Mouse (Mus musculus) hindbrain, embryonic 16.5 days (tissue): ENCODE data around the gene Gtf2h2. TPM values are rescaled to one million over a fixed set of nuclear protein-coding genes. Genes with fewer than 3 reads are reported as not detected.
"Not testable (repeated sequence)": the region's sequence is repeated elsewhere in the genome, so short reads cannot be mapped to it uniquely, and the experiment has no call there.

Experiments used
- ATAC-seq: fragments of 200-750 bp; cut with Nextera tagmentation; 2 replicates; pipeline ENCODE4 v1.8.0; 2017; ENCODE audit warnings: moderate TSS enrichment, moderate library complexity
- H3K27ac ChIP-seq: fragments of 300-500 bp; sonication (generic); 2 replicates; pipeline ENCODE4 v1.5.1; 2014; ENCODE audit warnings: low read depth, mild to moderate bottlenecking, control low read depth, low read length, moderate library complexity
- H3K27me3 ChIP-seq: fragments of 300-500 bp; sonication (generic); replicated peaks from 2 replicates; pipeline ENCODE4 v1.6.1; 2014; ENCODE audit warnings: low read length; ENCODE audit not compliant: control insufficient read depth, insufficient read depth
- H3K36me3 ChIP-seq: fragments of 300-500 bp; sonication (generic); 2 replicates; pipeline ENCODE4 v1.6.1; 2014; ENCODE audit warnings: mild to moderate bottlenecking, low read length, moderate library complexity, mixed read lengths; ENCODE audit not compliant: control insufficient read depth, insufficient read depth
- H3K4me1 ChIP-seq: fragments of 300-500 bp; sonication (generic); 2 replicates; pipeline ENCODE4 v1.6.1; 2014; ENCODE audit warnings: low read depth, low read length; ENCODE audit not compliant: control insufficient read depth, insufficient read depth
- H3K4me2 ChIP-seq: fragments of 300-500 bp; sonication (generic); 2 replicates; pipeline ENCODE4 v1.6.1; 2014; ENCODE audit warnings: mild to moderate bottlenecking, low read length, control low read depth, moderate library complexity
- H3K4me3 ChIP-seq: fragments of 300-500 bp; sonication (generic); 2 replicates; pipeline ENCODE4 v1.5.1; 2014; ENCODE audit warnings: mild to moderate bottlenecking, low read length, control low read depth, moderate library complexity
- H3K9ac ChIP-seq: fragments of 300-500 bp; sonication (generic); 2 replicates; pipeline ENCODE4 v1.6.1; 2014; ENCODE audit warnings: low read depth, mild to moderate bottlenecking, control low read depth, low read length, moderate library complexity
- H3K9me3 ChIP-seq: fragments of 300-500 bp; sonication (generic); 2 replicates; pipeline ENCODE4 v1.6.1; 2014; ENCODE audit warnings: mild to moderate bottlenecking, low read length, moderate library complexity; ENCODE audit not compliant: control insufficient read depth
- WGBS: fragments of 180-500 bp; shearing (Covaris S2); extraction: QIAGEN DNeasy Blood & Tissue Kit; methylation state at CpG from one replicate; pipeline ENCODE4 v1.1.7; 2014; 5-methylcytosine and 5-hydroxymethylcytosine counted together
- polyA plus RNA-seq: library from polyadenylated mRNA; unstranded; fragments of >200 nt; fragmentation: Nextera tagmentation; extraction: Ambion mirVana; gene quantifications from 2 replicates; pipeline ENCODE4 v1.2.1, GENCODE M21; 2015

Gene Gtf2h2
- polyA plus RNA-seq, 1 experiment from 2014 or later: 69.2 TPM

- H3K4me2 ChIP-seq, H3K4me3 ChIP-seq, H3K4me1 ChIP-seq, H3K27ac ChIP-seq, H3K36me3 ChIP-seq, H3K9ac ChIP-seq, H3K9me3 ChIP-seq, ATAC-seq, H3K27me3 ChIP-seq: not testable (repeated sequence)
- WGBS: 68% methylated on average over 8 of the region's 8 CpGs
These were observed 2.0 kb upstream of the Gtf2h2 start for GRCm38 (mm10) chr13:100494370-100494769.

DNA sequence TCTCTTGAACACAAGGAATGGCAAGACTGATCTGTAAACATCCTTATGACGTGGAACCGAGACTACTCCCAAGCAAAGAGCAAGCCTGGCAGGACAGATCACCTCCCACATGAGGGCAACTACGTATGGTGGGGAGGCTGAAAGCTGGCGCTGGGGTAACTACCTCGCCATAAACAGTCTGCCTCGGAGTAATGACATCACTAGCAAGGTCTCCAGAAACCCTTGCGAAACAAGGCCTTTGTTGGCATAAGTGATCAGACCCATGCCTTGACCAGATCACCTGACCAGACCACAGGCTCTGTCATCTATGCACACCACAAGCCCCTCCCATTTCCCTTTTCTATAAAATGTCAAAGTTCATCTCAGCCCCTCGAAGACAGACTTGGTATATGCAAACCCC lies 934 bp upstream of the Gtf2h2 start:
- Histone ChIP-seq H3K9me3 (no peaks in the 10 kb centered on the region), H3K4me2 (no peak overlapping the region), H3K27ac (no peak overlapping the region), H3K4me1 (peaks cover 6% of the 10 kb centered on the region), H3K36me3 (peaks cover 2% of the 10 kb centered on the region; the same call in 1 of the 2 replicates), H3K4me3 (no peak overlapping the region), H3K9ac (no peak overlapping the region), H3K27me3 (no peaks in the 10 kb centered on the region)
- ATAC-seq: no peak
- 77% methylated on average over 8 of the region's 8 CpGs for WGBS

DNA sequence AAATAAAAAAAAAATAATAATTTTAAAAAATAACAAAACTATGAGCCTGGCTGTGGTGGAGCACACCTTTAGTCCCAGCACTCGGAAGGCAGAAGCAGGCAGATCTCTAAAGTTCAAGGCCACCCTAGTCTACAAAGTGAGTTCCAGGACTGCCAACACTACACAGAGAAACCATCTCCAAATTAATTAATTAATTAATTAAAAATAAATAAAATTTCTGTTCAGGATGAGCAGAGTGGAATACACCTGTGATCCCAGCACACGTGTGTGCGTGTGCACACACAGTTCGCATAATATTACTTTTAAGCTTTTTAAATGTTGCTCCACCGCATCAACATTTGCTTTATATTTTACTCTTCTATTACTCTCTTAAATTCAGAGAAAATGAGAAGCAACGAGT lies 756 bp downstream of the Gtf2h2 start:
- no peak for ATAC-seq
- Histone ChIP-seq H3K9ac (peak overlapping the region; percentile 84), H3K27me3 (no peaks in the 10 kb centered on the region), H3K4me2 (peak overlapping the region; percentile 76), H3K4me1 (peaks cover 6% of the 10 kb centered on the region), H3K27ac (peak overlapping the region; percentile 87; the same call in 1 of the 2 replicates), H3K36me3 (peaks cover 12% of the 10 kb centered on the region), H3K4me3 (peak overlapping the region; percentile 88), H3K9me3 (no peaks in the 10 kb centered on the region)
- 18% methylated on average over 6 of the region's 6 CpGs for WGBS

DNA sequence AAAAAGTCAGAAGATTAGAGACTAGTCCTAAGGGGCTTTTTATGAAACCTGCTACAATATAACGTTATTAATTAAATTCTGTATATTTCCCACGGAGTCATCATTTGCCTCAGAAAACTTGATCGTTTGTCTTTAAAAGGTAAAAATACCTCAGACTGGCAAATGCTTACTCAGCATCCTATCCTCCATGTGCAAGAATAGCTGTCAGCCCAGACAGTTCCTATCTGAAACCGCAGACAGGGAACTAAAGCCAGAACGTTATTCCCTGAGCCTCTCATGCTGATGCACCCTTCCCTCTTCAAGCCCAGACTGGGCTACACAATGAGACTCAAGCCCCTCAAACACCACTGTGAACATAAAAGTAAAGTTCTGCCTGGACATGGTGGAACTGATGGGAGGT lies 2.0 kb downstream of the Gtf2h2 start:
- H3K36me3 ChIP-seq: peaks cover 14% of the 10 kb centered on the region
- H3K4me2 ChIP-seq: no peak overlapping the region
- no peak overlapping the region for H3K27ac ChIP-seq
- WGBS: 89% methylated on average over 5 of the region's 5 CpGs
- ATAC-seq: no peak
- peaks cover 6% of the 10 kb centered on the region for H3K4me1 ChIP-seq
- H3K4me3 ChIP-seq: no peak overlapping the region
- H3K9ac ChIP-seq: no peak overlapping the region
- no peaks in the 10 kb centered on the region for H3K9me3 ChIP-seq
- no peaks in the 10 kb centered on the region for H3K27me3 ChIP-seq

DNA sequence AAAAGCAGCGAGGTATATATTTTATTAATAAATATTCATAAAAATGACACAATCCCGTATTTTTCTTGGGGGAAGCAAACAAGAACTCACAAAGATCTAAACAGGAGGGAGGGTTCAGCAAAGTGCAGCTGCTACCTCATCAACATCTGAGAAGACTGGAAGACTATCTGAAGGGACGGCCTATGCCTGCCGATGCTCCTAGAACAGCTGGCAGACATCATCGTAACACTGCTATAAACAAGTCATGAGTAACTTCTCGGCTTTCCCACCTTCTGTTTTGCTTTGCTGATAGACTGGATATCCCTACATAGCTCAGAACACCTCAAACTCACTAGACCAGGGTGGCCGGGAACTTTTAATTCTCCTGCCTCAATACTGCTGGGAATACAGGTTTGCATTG lies 8.8 kb downstream of the Gtf2h2 start:
- H3K4me3 ChIP-seq: no peak overlapping the region
- ATAC-seq: no peak
- H3K4me1 ChIP-seq: no peaks in the 10 kb centered on the region
- H3K9ac ChIP-seq: no peak overlapping the region
- 97% methylated on average over 7 of the region's 7 CpGs for WGBS
- peaks cover 31% of the 10 kb centered on the region for H3K36me3 ChIP-seq
- H3K27ac ChIP-seq: no peak overlapping the region
- H3K27me3 ChIP-seq: no peaks in the 10 kb centered on the region
- no peaks in the 10 kb centered on the region for H3K9me3 ChIP-seq
- H3K4me2 ChIP-seq: no peak overlapping the region

GRCm38 (mm10) chr13:100463527-100464222 lies 28.7 kb downstream of the Gtf2h2 start:
- Histone ChIP-seq H3K27ac (no peak overlapping the region), H3K4me3 (no peak overlapping the region), H3K4me2 (no peak overlapping the region), H3K27me3 (no peaks in the 10 kb centered on the region), H3K4me1 (no peaks in the 10 kb centered on the region), H3K36me3 (peaks cover 30% of the 10 kb centered on the region), H3K9me3 (0 out of 2 replicates have a peak, but pooled peaks cover 2% of the 10 kb centered on the region), H3K9ac (no peak overlapping the region)
- WGBS: 89% methylated on average over 2 of the region's 2 CpGs
- ATAC-seq: no peak

- Histone ChIP-seq H3K36me3 (peaks cover 10% of the 10 kb centered on the region), H3K4me2 (no peak overlapping the region), H3K27ac (no peak overlapping the region), H3K4me3 (no peak overlapping the region), H3K4me1 (no peaks in the 10 kb centered on the region), H3K9ac (no peak overlapping the region), H3K27me3 (no peaks in the 10 kb centered on the region), H3K9me3 (no peaks in the 10 kb centered on the region)
- WGBS: 64% methylated on average over 3 of the region's 3 CpGs
- ATAC-seq: no peak
These were observed 31.0 kb downstream of the Gtf2h2 start for GRCm38 (mm10) chr13:100461336-100461735.

- H3K4me3 ChIP-seq, H3K4me2 ChIP-seq, ATAC-seq, H3K4me1 ChIP-seq, H3K9ac ChIP-seq, H3K36me3 ChIP-seq, H3K27me3 ChIP-seq, H3K9me3 ChIP-seq, H3K27ac ChIP-seq: not testable (repeated sequence)
- 83% methylated on average over 8 of the region's 8 CpGs for WGBS
These were observed 39.8 kb downstream of the Gtf2h2 start, which contains the start of gene Naip1 for GRCm38 (mm10) chr13:100452415-100453127. Gene Naip1, minus strand, starts transcription at chr13:100452869.

- Histone ChIP-seq H3K27me3 (no peaks in the 10 kb centered on the region), H3K4me1 (no peaks in the 10 kb centered on the region), H3K9ac (no peak overlapping the region), H3K27ac (no peak overlapping the region), H3K9me3 (no peaks in the 10 kb centered on the region), H3K4me2 (no peak overlapping the region), H3K4me3 (no peak overlapping the region), H3K36me3 (no peaks in the 10 kb centered on the region)
- WGBS: 90% methylated on average over 1 of the region's 1 CpGs
- ATAC-seq: no peak
These were observed 42.9 kb downstream of the Gtf2h2 start for GRCm38 (mm10) chr13:100449495-100449894.
